Mouse (Mus musculus): ENCODE measurements around the gene Gm3336.
A peak's percentile ranks its signal among the peaks of the same experiment; 100 is the strongest.

The Gm3336 gene

GRCm38 (mm10) chr8:70718297-70718696, at the start of gene Gm3336:
Gm3336 (plus strand) TSS chr8:70718543.
- DNase-seq (ENCODE audit: extremely low spot score): no peak

- no peak for DNase-seq (ENCODE audit: extremely low spot score)
Measured at GRCm38 (mm10) chr8:70671615-70672324, 46.6 kb upstream of the Gm3336 start.

- no peak for DNase-seq (ENCODE audit: extremely low spot score)
Measured at GRCm38 (mm10) chr8:70672325-70673078, 45.8 kb upstream of the Gm3336 start.

- peak; percentile 99 for DNase-seq (ENCODE audit: extremely low spot score)
Measured at GRCm38 (mm10) chr8:70673079-70673856, 45.1 kb upstream of the Gm3336 start, which contains the start of gene Lsm4. Lsm4 (plus strand) TSS chr8:70673248.

- DNase-seq (ENCODE audit: extremely low spot score): no peak
Measured at GRCm38 (mm10) chr8:70674109-70674508, 44.2 kb upstream of the Gm3336 start.

GRCm38 (mm10) chr8:70674716-70675115, 43.6 kb upstream of the Gm3336 start:
- DNase-seq (ENCODE audit: extremely low spot score): no peak

- DNase-seq (ENCODE audit: extremely low spot score): no peak
Measured at GRCm38 (mm10) chr8:70675336-70675735, 43.0 kb upstream of the Gm3336 start.

GRCm38 (mm10) chr8:70677451-70678080, 40.8 kb upstream of the Gm3336 start:
- DNase-seq (ENCODE audit: extremely low spot score): no peak

GRCm38 (mm10) chr8:70678679-70679078, 39.7 kb upstream of the Gm3336 start:
- DNase-seq (ENCODE audit: extremely low spot score): no peak

GRCm38 (mm10) chr8:70679404-70679803, 38.9 kb upstream of the Gm3336 start:
- DNase-seq (ENCODE audit: extremely low spot score): no peak

- DNase-seq (ENCODE audit: extremely low spot score): no peak
Measured at GRCm38 (mm10) chr8:70680039-70680438, 38.3 kb upstream of the Gm3336 start.

- no peak for DNase-seq (ENCODE audit: extremely low spot score)
Measured at GRCm38 (mm10) chr8:70681410-70681809, 36.9 kb upstream of the Gm3336 start.

GRCm38 (mm10) chr8:70682193-70682592, 36.1 kb upstream of the Gm3336 start:
- DNase-seq (ENCODE audit: extremely low spot score): peak; percentile 47

- DNase-seq (ENCODE audit: extremely low spot score): no peak
Measured at GRCm38 (mm10) chr8:70682692-70683091, 35.7 kb upstream of the Gm3336 start.

GRCm38 (mm10) chr8:70684291-70684690, 34.1 kb upstream of the Gm3336 start:
- no peak for DNase-seq (ENCODE audit: extremely low spot score)

- no peak for DNase-seq (ENCODE audit: extremely low spot score)
Measured at GRCm38 (mm10) chr8:70687576-70687975, 30.8 kb upstream of the Gm3336 start.

GRCm38 (mm10) chr8:70688136-70688535, 30.2 kb upstream of the Gm3336 start:
- no peak for DNase-seq (ENCODE audit: extremely low spot score)

- DNase-seq (ENCODE audit: extremely low spot score): no peak
Measured at GRCm38 (mm10) chr8:70689892-70690390, 28.4 kb upstream of the Gm3336 start.

GRCm38 (mm10) chr8:70691230-70691629, 27.1 kb upstream of the Gm3336 start:
- DNase-seq (ENCODE audit: extremely low spot score): no peak

GRCm38 (mm10) chr8:70691727-70692231, 26.6 kb upstream of the Gm3336 start:
- peak; percentile 93 for DNase-seq (ENCODE audit: extremely low spot score)

GRCm38 (mm10) chr8:70693636-70694035, 24.7 kb upstream of the Gm3336 start:
- no peak for DNase-seq (ENCODE audit: extremely low spot score)
